Mouse (Mus musculus) CD4-positive, CD25-positive, alpha-beta regulatory T cell, adult 2 months (primary cell): ENCODE data around the gene Slc6a5.

Experiments used
- DNase-seq: peaks from one replicate; pipeline ENCODE4 v3.0.0-alpha.2; 2012; ENCODE audit warnings: low read depth, low spot score

The Slc6a5 gene

DNA sequence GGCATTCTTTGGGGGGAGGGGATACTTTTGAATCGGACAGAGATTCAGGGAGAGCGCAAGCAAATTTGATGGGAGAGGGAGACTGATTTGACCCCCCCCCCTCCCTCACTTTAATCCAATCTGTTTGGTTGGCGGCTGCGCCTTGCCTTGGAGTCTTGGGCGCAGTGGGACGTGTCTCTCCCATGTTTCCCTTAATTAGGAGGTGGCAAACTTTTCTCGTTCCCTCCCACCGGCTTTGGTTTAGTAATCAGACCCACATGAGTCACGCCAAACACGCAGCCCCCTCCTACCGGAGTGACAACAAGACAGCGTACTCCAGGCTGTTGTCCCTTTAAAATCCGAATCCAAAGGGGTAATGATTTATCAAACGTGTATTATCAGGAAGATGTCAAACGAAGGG lies at the start of gene Slc6a5:
Gene Slc6a5, plus strand, starts transcription at position 297 of the 400 bp plus-strand sequence.
- DNase-seq = no peak

DNA sequence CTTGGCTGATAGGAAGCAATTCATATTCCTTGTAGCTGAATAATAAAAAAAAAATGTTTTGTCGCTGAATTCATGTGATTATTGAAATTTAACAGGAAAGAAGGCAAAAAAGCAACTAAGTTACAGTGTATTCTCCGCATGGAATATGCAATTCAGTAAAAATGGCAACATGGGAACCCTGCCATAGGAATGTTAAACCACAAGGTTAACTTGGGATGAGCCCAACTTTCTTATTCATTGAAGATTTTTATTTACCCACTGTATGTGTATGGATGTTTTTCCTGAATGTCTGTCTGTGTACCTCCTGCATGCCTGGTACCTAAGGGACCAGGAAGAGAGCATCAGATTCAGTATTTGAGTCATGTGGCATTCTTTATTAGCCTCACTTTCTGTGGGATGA lies 48.8 kb upstream of the Slc6a5 start:
- no peak for DNase-seq

GRCm38 (mm10) chr7:49863753-49864152 lies 46.2 kb upstream of the Slc6a5 start:
- DNase-seq = no peak

GRCm38 (mm10) chr7:49869656-49870055 lies 40.3 kb upstream of the Slc6a5 start:
- DNase-seq = no peak

DNA sequence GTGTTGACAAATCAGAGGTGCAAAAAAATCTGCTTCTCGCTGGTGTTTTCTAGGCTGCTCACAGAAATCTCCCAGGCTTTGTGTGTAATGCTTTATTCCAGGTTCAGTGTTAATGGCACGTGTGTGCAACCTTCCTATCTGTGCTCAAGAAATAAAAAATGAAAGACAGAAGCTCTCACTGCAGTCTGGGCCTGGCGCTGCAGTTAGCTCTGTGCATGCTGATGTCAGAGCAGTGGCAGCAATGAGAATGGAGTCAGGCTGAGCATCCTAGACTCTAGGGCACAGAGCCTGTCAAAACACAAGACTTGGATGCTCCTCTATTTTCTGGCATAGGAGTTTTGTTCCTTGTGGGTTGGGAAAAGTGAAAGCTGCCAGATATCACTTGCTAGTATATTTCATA lies 39.7 kb upstream of the Slc6a5 start:
- no peak for DNase-seq

DNA sequence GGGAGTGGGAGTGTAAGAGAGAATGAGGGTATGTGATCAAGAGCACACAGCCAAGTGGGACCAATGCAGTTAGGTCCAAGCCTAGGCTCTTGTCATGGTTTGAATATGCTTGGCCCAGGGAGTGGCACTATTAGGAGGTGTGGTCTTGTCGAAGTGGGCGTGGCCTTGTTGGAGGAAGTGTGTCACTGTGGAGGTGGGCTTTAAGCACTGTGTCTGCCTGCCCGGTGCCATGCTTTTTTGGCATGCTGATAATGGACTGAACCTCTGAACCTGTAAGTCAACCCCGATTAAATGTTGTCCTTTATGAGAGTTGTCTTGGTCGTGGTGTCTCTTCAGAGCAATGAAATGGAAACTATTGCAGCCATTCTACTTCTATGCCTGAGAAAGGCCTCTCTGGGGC lies 32.6 kb upstream of the Slc6a5 start:
- no peak for DNase-seq

DNA sequence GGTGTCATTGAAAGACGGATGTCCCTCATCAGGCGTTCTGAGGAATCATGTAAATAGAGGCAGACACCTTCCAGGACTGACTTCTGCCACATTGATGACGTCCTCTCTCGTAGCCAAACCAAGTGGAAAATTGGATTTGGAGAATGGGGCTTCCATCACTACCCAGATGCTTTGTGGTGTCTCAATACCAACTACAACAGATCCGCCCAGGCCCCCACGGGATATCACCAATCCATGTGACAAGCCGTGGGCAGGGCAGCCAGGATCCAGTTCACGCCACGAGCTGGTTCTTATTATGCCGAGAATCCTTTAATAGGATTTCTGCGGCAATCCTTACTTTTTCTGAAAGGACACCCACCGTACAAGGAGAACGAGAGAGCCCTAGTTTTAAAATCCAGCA lies 30.9 kb upstream of the Slc6a5 start:
- DNase-seq = no peak

GRCm38 (mm10) chr7:49879998-49880707 lies 29.8 kb upstream of the Slc6a5 start:
- DNase-seq = no peak

DNA sequence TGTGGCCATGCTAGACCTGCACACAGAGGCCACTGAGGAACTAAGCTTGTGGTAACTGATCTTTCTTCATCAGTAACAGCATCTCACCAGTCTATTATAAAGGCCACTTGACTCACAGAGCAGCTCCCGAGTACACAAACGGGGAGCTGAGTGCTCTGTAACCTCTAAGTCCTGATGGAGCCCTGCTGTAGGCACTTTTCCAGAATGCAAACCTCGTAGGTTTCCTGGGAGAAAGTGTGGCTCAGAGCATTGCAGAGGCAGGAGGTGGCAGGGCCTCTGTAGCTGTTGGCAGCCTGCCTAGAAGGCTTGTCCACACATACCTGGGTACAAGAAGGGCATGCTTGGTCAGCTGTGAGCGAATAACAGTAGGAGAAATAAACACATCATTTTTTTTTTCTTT lies 27.7 kb upstream of the Slc6a5 start:
- no peak for DNase-seq

GRCm38 (mm10) chr7:49882694-49883389 lies 27.1 kb upstream of the Slc6a5 start:
- no peak for DNase-seq

GRCm38 (mm10) chr7:49887776-49888390 lies 22.1 kb upstream of the Slc6a5 start:
- DNase-seq = no peak

- DNase-seq = no peak
These were observed 15.2 kb upstream of the Slc6a5 start for GRCm38 (mm10) chr7:49894786-49895185.

DNA sequence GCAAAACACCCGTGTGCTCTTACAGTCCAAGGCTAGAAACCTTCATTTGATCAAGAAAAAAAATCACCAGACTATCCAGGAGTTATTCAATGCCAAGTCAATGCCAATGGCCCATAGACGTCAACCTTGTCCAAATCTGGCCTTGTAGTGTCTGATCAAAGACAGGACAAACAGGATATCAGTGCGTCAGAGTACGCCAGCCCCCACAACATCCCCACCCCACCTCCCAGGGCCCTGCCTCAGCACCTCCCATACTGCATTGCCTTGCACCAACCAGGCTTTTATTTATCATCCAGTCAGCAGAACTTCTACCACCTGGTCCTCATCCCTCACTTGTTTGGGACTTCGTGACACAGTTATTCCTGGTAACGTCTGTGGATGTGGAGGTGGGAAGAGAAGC lies 14.7 kb upstream of the Slc6a5 start:
- no peak for DNase-seq

- DNase-seq = no peak
These were observed 7.9 kb upstream of the Slc6a5 start for GRCm38 (mm10) chr7:49902003-49902552.

- DNase-seq = no peak
These were observed 2.5 kb upstream of the Slc6a5 start for GRCm38 (mm10) chr7:49907191-49908171.

DNA sequence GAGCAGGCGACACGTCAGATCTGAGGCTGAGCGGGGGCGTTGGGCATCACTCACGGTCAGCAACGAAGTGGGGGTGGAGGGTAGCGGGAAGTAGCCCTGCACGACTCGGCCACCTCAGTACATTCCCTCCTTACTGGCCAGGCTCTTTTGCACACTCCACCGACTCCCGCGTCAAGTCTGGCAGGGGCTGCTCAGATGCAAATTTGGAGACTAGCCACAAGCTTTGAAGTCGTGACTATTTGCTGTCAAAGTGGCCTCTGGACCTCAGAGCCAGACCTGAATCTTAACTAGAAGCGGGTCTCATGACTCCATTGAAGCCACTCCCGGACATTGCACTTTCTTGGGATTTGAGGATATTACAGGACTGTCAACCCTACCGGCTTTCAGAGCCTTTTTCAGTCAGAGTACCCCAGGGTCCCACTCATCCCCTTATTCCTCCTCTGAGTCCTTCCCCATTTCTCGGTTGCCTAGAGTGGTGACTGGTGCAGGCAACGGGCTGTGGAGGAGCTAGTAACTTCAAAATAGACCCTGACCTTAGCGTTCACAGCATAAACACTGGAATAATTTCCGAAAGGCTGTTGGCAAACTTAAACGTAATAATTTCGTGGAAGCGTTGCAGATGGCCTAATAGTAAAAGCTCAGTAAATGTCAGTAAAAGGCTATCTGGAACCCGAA lies 1.6 kb upstream of the Slc6a5 start:
- DNase-seq = no peak

- DNase-seq = no peak
These were observed 945 bp upstream of the Slc6a5 start for GRCm38 (mm10) chr7:49908990-49909411.

GRCm38 (mm10) chr7:49910361-49910760 lies 415 bp downstream of the Slc6a5 start:
- DNase-seq = peak; percentile 7

DNA sequence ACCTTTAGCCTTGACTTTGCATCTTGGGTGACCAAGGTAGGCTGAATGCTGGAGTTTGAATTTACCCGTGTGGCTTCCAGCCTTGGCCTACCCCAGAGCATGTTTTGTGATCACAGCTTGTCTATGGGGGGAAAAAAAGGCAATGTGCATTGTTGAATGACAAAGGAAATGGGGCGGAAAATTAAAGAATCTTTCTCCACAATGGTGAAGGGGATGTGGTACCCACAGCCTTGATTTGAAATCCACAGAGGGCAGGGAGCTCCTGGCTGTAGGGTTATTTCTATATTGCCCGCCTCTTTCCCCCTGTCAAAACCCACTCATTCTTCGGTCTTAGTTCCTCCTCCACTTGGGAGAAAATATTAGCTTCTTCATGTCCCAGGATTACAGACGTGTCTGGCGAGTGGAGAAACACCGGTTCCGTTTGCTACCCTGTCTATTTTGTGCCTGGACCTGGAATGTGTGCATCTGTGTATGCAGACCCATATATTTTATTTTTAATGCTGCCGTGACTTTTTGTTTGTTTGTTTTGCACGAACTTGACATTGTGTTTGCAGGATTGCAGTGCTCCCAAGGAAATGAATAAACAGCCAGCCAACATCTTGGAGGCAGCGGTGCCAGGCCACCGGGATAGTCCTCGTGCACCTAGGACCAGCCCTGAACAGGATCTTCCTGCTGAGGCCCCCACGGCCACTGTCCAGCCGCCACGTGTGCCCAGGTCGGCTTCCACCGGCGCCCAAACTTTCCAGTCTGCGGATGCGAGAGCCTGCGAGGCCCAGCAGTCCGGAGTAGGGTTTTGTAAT lies 1.4 kb downstream of the Slc6a5 start:
- no peak for DNase-seq

DNA sequence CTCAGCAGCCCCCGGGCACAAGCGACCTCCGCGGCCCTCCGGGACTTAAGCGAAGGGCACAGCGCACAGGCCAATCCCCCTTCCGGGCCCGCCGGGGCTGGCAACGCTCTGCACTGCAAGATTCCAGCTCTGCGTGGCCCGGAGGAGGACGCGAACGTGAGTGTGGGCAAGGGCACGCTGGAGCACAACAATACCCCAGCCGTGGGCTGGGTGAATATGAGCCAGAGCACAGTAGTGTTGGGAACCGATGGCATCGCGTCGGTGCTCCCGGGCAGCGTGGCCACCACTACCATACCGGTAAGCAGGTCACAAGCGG lies 2.0 kb downstream of the Slc6a5 start:
- DNase-seq = no peak
